Mouse (Mus musculus) ES-E14 (cell line): Measurements from ENCODE around the gene Pbdc1.

Source experiments
- CHD2 ChIP-seq: IDR thresholded peaks from 2 replicates; pipeline ENCODE4 v1.6.1; 2014; ENCODE audit warnings: mild to moderate bottlenecking, low read depth, low read length, inconsistent platforms
- HCFC1 ChIP-seq: IDR thresholded peaks from 2 replicates; pipeline ENCODE4 v1.6.1; 2012; ENCODE audit warnings: low read length, inconsistent platforms, borderline replicate concordance; ENCODE audit not compliant: insufficient read depth
- MAFK ChIP-seq: IDR thresholded peaks from 2 replicates; pipeline ENCODE4 v1.6.1; 2014; ENCODE audit warnings: mild to moderate bottlenecking, low read depth, low read length, inconsistent platforms; ENCODE audit not compliant: insufficient read depth
- ZC3H11A ChIP-seq: IDR thresholded peaks from 2 replicates; pipeline ENCODE4 v1.6.1; 2012; ENCODE audit warnings: low read depth, mild to moderate bottlenecking, inconsistent platforms, low read length, borderline replicate concordance
- ZNF384 ChIP-seq: IDR thresholded peaks from 2 replicates; pipeline ENCODE4 v1.6.1; 2012; ENCODE audit warnings: low read depth, low read length, inconsistent platforms

- TF ChIP-seq CHD2 (no peak), HCFC1 (no peak), MAFK (no peak), ZC3H11A (no peak), ZNF384 (no peak)
Measured at GRCm38 (mm10) chrX:105064294-105064693, 15.3 kb upstream of the Pbdc1 start.
